Mouse (Mus musculus): ENCODE results near the gene Ifi205. TPM values are rescaled to one million over a fixed set of nuclear protein-coding genes. Genes with fewer than 3 reads are reported as not detected.
"Not testable (repeated sequence)": the region's sequence is repeated elsewhere in the genome, so short reads cannot be mapped to it uniquely, and the experiment has no call there.

The Ifi205 gene
- 10 to 100 TPM in 1 of 2 experiments, 1 to 10 TPM in 1; 3.7 to 11.7 TPM for total RNA-seq (2021)
- long read RNA-seq, experiment 1, partial matches to known transcripts = 0 of 2 reads
- long read RNA-seq, experiment 1, other reads (novel, unspliced or antisense) = 0 of 2 reads
- long read RNA-seq, experiment 2, partial matches to known transcripts = 0 of 2 reads
- long read RNA-seq, experiment 2, other reads (novel, unspliced or antisense) = 0 of 2 reads

- DNase-seq = peak; percentile 35
Measured at GRCm38 (mm10) chr1:174031698-174032097, at the start of gene Ifi205. Ifi205 (minus strand) TSS chr1:174031810.

- DNase-seq = no peak
Measured at GRCm38 (mm10) chr1:174066305-174066704, 34.7 kb upstream of the Ifi205 start, which contains the start of gene Olfr430. Olfr430 (plus strand) TSS chr1:174066605.

GRCm38 (mm10) chr1:174055248-174055647 is 23.6 kb upstream of the Ifi205 start:
- no peak for DNase-seq

GRCm38 (mm10) chr1:174052981-174053380 is 21.4 kb upstream of the Ifi205 start:
- no peak for DNase-seq

- no peak for DNase-seq
Measured at GRCm38 (mm10) chr1:174051931-174052536, 20.4 kb upstream of the Ifi205 start.

GRCm38 (mm10) chr1:174051515-174051914 is 19.9 kb upstream of the Ifi205 start:
- no peak for DNase-seq

- no peak for DNase-seq
Measured at GRCm38 (mm10) chr1:174050532-174050931, 18.9 kb upstream of the Ifi205 start.

GRCm38 (mm10) chr1:174049357-174049756 is 17.7 kb upstream of the Ifi205 start:
- DNase-seq = not testable (repeated sequence)

GRCm38 (mm10) chr1:174048893-174049292 is 17.3 kb upstream of the Ifi205 start, which contains the start of gene Olfr432:
Olfr432 (plus strand) TSS chr1:174049205.
- DNase-seq = no peak

- DNase-seq = not testable (repeated sequence)
Measured at GRCm38 (mm10) chr1:174048227-174048626, 16.6 kb upstream of the Ifi205 start.

- DNase-seq = peak; percentile 26
Measured at GRCm38 (mm10) chr1:174044431-174044830, 12.8 kb upstream of the Ifi205 start.

- not testable (repeated sequence) for DNase-seq
Measured at GRCm38 (mm10) chr1:174042091-174042884, 10.7 kb upstream of the Ifi205 start.

- DNase-seq = peak; percentile 60
Measured at GRCm38 (mm10) chr1:174040523-174041177, 9.0 kb upstream of the Ifi205 start, which contains the start of gene Olfr433. Olfr433 (plus strand) TSS chr1:174040705.

- DNase-seq = no peak
Measured at GRCm38 (mm10) chr1:174038480-174038879, 6.9 kb upstream of the Ifi205 start.

- DNase-seq = no peak
Measured at GRCm38 (mm10) chr1:174035841-174036240, 4.2 kb upstream of the Ifi205 start.

GRCm38 (mm10) chr1:174007050-174007449 is 24.6 kb downstream of the Ifi205 start:
- DNase-seq = not testable (repeated sequence)

- not testable (repeated sequence) for DNase-seq
Measured at GRCm38 (mm10) chr1:174004352-174005109, 27.1 kb downstream of the Ifi205 start.

GRCm38 (mm10) chr1:173995003-173995402 is 36.6 kb downstream of the Ifi205 start:
- no peak for DNase-seq

GRCm38 (mm10) chr1:173982694-173983305 is 48.8 kb downstream of the Ifi205 start, which contains the start of gene Ifi202b:
Ifi202b (minus strand) TSS chr1:173982744.
- not testable (repeated sequence) for DNase-seq

- not testable (repeated sequence) for DNase-seq
Measured at GRCm38 (mm10) chr1:173981038-173981437, 50.6 kb downstream of the Ifi205 start.

- DNase-seq = no peak
Measured at GRCm38 (mm10) chr1:173977622-173978021, 54.0 kb downstream of the Ifi205 start.

Data from gastrocnemius, postnatal 25 days (tissue).